Mouse (Mus musculus) hindbrain, postnatal 0 days (tissue): ENCODE measurements at regions not wholly inside any gene's neighbourhood (a gene's known extent, or its start where the extent isn't known, plus 50 kb on each side); places are given as distances from the start of the nearest gene placed in this dataset.

Source experiments
- ATAC-seq: fragments of 200-750 bp; cut with Nextera tagmentation; 2 replicates; pipeline ENCODE4 v1.8.0; 2017; ENCODE audit warnings: mild to moderate bottlenecking, moderate TSS enrichment, moderate library complexity
- DNase-seq: peaks from one replicate; pipeline ENCODE4 v3.0.0-alpha.2; 2015; ENCODE audit warnings: low spot score
- H3K27ac ChIP-seq: fragments of 300-500 bp; sonication (generic); 2 replicates; pipeline ENCODE4 v1.5.1; 2014; ENCODE audit warnings: mild to moderate bottlenecking
- H3K27me3 ChIP-seq: fragments of 300-500 bp; sonication (generic); 2 replicates; pipeline ENCODE4 v1.6.1; 2014; ENCODE audit warnings: low read length, mixed read lengths; ENCODE audit not compliant: insufficient read depth
- H3K36me3 ChIP-seq: fragments of 300-500 bp; sonication (generic); 2 replicates; pipeline ENCODE4 v1.6.1; 2014; ENCODE audit warnings: low read length, mixed read lengths; ENCODE audit not compliant: insufficient read depth
- H3K4me1 ChIP-seq: fragments of 300-500 bp; sonication (generic); 2 replicates; pipeline ENCODE4 v1.6.1; 2014; ENCODE audit warnings: antibody characterized with exemption, low read length, mixed read lengths; ENCODE audit not compliant: insufficient read depth
- H3K4me2 ChIP-seq: fragments of 300-500 bp; sonication (generic); 2 replicates; pipeline ENCODE4 v1.6.1; 2014; ENCODE audit warnings: low read depth, mild to moderate bottlenecking, low read length, moderate library complexity, mixed read lengths
- H3K4me3 ChIP-seq: fragments of 300-500 bp; sonication (generic); 2 replicates; pipeline ENCODE4 v1.5.1; 2014; ENCODE audit warnings: low read length
- H3K9ac ChIP-seq: fragments of 300-500 bp; sonication (generic); replicated peaks from 2 replicates; pipeline ENCODE4 v1.6.1; 2014; ENCODE audit warnings: mild to moderate bottlenecking, low read length, moderate library complexity, mixed read lengths
- H3K9me3 ChIP-seq: fragments of 300-500 bp; sonication (generic); 2 replicates; pipeline ENCODE4 v1.6.1; 2016; ENCODE audit warnings: low read length, mixed read lengths
- CTCF ChIP-seq: IDR thresholded peaks from 2 replicates; pipeline ENCODE4 v1.5.1; 2016; ENCODE audit warnings: antibody characterized with exemption, control low read depth, low read depth
- WGBS: fragments of 180-500 bp; shearing (Covaris S2); extraction: QIAGEN DNeasy Blood & Tissue Kit; methylation state at CpG from one replicate; pipeline ENCODE4 v1.1.7; 2014; 5-methylcytosine and 5-hydroxymethylcytosine counted together

DNA sequence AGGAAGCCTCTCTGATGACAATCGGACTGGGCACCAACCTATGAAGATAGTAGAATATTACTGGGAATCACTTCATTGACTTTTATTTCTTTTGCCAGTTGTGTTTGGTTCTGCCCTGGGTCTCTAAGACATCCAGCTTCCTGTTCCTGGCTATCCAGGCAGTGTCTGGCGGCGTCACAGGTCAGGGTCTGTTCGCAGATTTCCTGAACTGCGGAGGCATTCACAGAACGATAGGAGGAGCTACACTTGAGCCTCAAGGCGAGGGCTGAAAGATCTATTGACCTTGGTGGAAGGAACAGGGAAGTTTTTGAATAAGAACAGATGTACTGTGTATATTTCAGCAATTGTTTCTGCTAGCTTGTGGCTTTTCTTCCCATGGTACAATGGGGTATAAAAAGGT lies 92.6 kb upstream of the E030018B13Rik start:
- DNase-seq = no peak
- Histone ChIP-seq H3K27me3 (no peaks in the 10 kb centered on the region), H3K9ac (no peak overlapping the region), H3K9me3 (no peaks in the 10 kb centered on the region), H3K27ac (no peak overlapping the region), H3K4me2 (no peak overlapping the region), H3K4me3 (no peak overlapping the region), H3K4me1 (no peaks in the 10 kb centered on the region), H3K36me3 (no peaks in the 10 kb centered on the region)
- TF ChIP-seq CTCF = no peak
- ATAC-seq = no peak
- WGBS = 73% methylated on average over 7 of the region's 7 CpGs

GRCm38 (mm10) chr7:63829362-63829920 lies 87.2 kb upstream of the E030018B13Rik start:
- Histone ChIP-seq H3K4me1 (no peaks in the 10 kb centered on the region), H3K9ac (no peak overlapping the region), H3K27ac (no peak overlapping the region), H3K36me3 (no peaks in the 10 kb centered on the region), H3K4me2 (no peak overlapping the region), H3K9me3 (no peaks in the 10 kb centered on the region), H3K4me3 (no peak overlapping the region), H3K27me3 (no peaks in the 10 kb centered on the region)
- ATAC-seq = no peak
- WGBS = 86% methylated on average over 9 of the region's 9 CpGs
- TF ChIP-seq CTCF = no peak
- no peak for DNase-seq

DNA sequence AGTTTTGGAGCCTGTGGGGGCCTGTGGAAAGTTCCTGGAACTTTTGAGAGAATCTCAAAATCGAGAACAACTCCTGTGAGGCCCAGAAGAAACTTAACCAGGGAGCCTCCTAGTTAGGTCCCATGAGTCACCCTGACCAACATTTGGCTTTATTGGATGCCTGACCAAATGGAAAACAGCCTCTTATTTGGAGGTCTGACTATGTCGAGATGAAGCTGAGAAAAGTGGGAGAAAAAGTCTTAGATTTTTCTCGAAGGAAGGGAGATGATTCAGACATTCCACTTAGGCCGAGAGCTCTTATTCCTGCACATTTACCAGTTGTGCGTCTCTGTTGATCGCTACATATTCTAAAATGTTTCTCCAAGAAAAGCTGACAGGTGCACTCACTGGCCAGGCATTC lies 83.0 kb upstream of the E030018B13Rik start:
- H3K27ac ChIP-seq = no peak overlapping the region
- H3K9ac ChIP-seq = no peak overlapping the region
- ATAC-seq = no peak
- no peak for TF ChIP-seq CTCF
- no peak overlapping the region for H3K4me3 ChIP-seq
- no peak overlapping the region for H3K4me2 ChIP-seq
- no peaks in the 10 kb centered on the region for H3K4me1 ChIP-seq
- no peaks in the 10 kb centered on the region for H3K27me3 ChIP-seq
- no peaks in the 10 kb centered on the region for H3K36me3 ChIP-seq
- 90% methylated on average over 6 of the region's 6 CpGs for WGBS
- DNase-seq = no peak
- H3K9me3 ChIP-seq = no peaks in the 10 kb centered on the region

DNA sequence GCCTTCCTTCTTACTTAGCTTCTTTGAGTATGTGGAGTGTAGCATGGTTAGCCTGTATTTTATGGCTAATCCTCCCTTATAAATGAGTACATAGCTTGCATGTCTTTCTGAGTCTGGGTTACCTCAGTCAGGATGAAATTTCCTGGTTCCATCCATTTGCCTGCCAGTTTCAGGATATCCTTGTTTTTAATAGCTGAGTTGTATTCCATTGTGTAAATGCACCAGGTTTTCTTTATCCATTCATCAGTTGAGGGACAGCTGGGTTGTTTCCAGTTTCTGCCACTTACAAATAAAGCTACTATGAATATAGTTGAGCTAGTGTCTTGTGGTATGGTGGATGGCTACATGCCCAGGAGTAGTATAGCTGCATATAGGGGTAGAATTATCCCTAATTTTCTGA lies 80.7 kb upstream of the E030018B13Rik start:
- Histone ChIP-seq H3K4me2 (no peak overlapping the region), H3K27ac (no peak overlapping the region), H3K36me3 (no peaks in the 10 kb centered on the region), H3K9me3 (no peaks in the 10 kb centered on the region), H3K4me1 (no peaks in the 10 kb centered on the region), H3K4me3 (no peak overlapping the region), H3K9ac (no peak overlapping the region), H3K27me3 (no peaks in the 10 kb centered on the region)
- ATAC-seq (no peak), DNase-seq (no peak)
- no peak for TF ChIP-seq CTCF
